Mouse (Mus musculus): ENCODE measurements around the gene Snx20.

- TF ChIP-seq MAFK (IDR thresholded peaks at IDR 0.05; ENCODE audit: insufficient read depth, low read depth, low read length): no peak
- no peak for TF ChIP-seq HCFC1 (IDR thresholded peaks at IDR 0.05; ENCODE audit: borderline replicate concordance, insufficient read depth, low read length)
- TF ChIP-seq ZNF384 (IDR thresholded peaks at IDR 0.05; ENCODE audit: low read depth, low read length): no peak
- no peak for TF ChIP-seq CHD2 (IDR thresholded peaks at IDR 0.05; ENCODE audit: low read depth, low read length)
- no peak for TF ChIP-seq ZC3H11A (IDR thresholded peaks at IDR 0.05; ENCODE audit: borderline replicate concordance, low read depth, low read length)
Measured at GRCm38 (mm10) chr8:88614981-88615380, 20.9 kb downstream of the Snx20 start.

All from ES-E14 (cell line).